Mouse (Mus musculus) thymus, adult 18-20 months (tissue): ENCODE data around the gene Axl.

Experiments
- DNase-seq, 2 experiments: peaks; one replicate each; pipeline ENCODE4 v3.0.0; 2022; ENCODE audit warnings: mixed read lengths in 2 of 2

Gene Axl

DNA sequence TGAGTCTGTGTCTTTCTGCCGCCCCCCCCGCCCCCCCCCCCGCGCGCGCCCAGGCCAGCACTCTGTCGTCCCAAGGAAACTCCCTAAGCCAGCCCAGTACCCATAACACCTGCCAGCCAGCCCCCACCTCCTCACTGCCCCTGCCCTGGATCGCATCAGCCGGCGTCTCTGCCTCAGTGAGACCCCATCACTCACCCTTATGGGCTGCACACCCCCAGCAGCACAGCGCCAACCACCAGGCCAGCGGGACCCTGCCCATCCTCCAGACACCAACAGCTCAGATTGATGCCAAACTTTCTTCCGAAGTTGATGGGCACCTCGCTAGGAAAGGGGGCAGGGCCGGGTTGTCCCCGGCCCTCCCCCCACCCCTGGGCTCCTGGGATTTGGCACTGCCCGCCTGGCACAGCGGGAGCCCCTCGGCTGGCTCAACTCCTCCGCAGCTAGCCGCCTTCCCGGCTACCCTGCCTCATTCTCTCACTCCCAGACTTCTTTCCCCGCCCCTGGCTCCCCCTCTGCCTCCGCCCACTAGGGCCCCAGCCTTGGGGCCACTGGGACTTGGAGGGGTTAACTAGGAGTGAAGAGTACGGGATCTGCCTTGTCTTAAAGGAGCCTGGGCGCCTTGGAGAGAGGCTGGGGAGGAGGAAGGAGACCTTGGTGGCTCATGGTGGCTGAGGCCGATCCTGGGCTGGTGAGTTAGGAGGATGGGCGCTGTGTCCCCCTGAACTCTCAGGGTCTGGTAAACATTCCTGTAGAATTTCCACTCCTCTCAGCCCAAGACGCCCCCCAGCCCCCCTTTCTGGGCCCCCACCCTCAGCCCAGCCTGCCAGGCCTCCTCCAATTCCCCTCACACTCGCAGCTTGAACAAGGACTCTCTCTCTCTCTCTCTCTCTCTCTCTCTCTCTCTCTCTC lies at the start of gene Axl:
Gene Axl, minus strand, starts transcription at position 486 of the 909 bp plus-strand sequence.
- no peak for DNase-seq

DNA sequence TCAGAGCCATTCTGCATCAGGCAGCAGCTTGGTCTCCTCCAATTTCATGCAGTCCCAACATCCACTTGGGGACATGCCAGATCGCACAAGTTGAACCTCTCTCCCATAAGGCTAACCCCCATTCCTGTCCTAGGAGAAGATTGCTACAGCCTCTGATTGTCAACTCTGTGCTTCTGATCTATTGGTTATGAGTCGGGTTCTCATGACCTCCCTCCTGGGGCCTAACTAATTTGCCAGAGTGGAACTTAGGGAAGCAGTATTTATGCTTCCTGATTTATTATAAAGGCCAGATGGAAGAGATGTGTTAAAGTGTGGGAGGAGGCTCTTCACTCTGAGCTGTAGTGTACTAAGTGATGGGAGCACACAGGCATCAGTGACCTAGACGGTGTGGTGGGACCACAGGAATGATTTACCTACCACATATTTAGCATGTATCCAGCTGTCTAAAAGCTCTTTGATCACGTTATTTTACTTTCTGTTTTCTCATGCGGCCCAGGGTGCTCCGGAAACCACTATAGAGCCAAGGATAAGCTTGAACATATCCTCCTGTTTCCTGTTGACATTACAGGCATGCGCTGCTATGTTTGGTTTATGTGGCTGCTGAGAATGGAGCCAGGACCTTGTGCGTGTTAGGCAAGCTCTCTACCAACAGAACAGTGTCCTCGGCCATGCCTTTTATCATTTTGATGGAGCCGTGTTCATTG lies 46.8 kb upstream of the Axl start:
- DNase-seq = peak in 1 of 2 experiments; percentile 36

DNA sequence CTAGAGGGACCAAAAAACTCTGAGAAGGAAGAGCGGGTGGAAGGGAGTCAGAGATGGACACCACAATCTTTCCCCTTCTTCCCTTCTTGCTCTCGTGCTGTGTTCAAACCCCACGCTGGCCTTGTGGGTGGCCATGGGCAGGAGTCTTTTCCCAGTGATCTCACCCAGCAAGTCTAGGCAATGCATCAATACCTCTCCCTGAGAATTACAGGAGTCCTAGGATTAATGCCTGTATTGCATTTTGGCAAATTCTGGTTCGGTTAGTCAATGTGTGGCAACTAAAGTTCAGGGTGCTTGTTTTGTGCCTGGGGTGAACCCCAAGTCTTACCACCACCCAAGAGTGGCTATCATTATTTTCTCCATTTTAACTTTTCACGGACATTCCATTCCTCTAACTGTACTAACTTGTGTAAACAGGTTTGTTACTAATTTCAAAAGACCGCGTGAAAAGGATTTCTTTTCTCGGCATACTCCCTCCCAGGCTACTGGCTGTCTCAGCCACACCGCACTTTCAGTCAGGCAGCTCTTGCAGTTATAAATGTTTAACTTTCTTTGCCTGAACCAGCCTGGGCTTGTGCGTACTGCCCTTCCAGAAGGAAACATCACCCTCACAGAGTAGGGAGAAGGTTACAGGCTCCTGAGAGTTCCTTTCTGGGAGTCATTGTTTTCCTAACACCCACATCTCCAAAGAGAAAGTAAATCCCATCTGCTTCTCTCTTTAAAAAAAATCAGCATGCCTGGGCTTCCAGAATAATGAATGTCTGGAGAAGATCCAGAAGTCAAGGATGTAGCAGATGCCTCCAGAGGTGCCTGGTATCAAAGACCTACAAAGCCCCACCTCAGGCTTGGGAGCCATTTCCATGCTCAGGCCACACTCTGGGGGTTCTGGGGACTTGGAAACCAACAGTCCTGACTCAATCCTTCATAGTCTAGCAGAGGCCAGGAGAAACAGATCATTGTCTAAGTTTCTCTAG lies 43.3 kb upstream of the Axl start:
- DNase-seq = no peak

DNA sequence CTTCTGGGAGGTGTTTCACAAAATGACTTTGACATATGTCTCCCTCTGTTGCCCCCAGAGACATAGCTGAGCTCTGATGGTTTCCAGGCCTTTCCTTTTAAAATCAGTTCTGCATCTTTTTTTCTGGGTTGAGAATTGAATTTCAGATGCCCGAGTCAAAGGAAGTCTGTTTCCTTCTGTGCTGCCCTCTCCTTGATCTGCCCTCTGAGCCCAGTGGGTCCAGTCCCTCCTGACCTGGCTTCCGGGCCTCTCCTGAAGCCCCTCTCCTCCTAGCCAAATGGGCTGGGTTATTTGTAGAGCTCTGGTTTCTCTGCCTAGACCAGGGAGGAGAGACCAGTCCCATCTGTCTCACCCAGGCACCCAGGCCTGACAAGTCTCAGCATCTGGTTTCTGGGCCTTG lies 41.7 kb upstream of the Axl start:
- no peak for DNase-seq

DNA sequence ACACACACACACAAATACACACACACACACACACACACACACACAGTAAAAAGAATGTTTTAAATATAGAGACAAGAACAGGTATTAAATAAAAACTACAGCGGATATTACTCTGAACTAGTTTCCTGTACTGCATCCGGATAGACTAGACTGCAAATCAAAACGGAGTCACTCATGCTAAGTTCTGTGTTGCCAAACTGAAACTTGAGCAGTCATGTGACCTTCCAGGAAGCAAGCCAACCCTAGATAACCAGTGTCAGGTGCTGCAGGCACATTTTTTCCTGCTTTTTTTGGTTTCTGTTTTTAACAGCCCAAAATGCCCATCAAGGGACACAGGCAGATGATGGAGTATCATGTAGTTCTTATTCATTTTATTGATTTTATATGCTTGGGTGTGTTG lies 38.7 kb upstream of the Axl start:
- DNase-seq = peak in 1 of 2 experiments; percentile 35

DNA sequence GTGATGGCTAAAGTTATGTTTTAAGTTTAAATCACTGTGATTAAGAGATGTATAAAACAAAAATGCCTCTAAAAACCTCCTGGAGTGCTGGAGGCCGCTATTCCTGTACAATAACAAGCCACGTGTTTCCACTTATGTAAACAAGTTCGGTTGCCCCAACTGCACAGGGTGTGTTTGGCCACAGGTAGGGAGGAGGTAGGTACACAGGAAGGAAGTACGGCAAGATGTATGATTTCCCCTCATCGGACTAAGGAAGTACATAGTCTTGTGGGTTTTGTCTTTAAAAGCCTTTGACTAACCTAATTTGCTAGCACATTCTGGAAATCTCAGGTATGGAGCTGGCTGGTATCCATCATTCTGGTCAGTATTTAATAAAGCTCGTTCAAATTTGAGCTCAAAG lies 37.5 kb upstream of the Axl start:
- no peak for DNase-seq

DNA sequence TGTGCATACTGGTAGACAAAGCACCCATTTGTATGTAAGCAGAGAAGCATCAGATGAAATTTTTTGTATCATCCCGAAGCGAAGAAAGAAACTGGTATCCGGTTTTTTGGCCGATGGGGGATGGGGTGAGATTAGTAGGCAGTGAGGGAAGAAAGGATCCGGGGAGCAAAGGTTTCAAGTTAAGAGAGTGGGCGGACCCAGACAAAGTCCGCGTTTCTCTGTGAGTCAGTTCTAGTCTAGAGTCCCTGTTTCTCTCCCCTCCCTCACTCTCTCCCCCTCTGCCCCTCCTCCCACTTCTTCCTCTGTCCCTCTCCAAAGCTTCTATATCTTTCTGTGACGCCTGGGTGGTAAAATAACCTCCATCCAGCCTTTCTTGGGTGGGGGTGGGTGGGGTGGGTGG lies 36.5 kb upstream of the Axl start:
- DNase-seq = no peak

DNA sequence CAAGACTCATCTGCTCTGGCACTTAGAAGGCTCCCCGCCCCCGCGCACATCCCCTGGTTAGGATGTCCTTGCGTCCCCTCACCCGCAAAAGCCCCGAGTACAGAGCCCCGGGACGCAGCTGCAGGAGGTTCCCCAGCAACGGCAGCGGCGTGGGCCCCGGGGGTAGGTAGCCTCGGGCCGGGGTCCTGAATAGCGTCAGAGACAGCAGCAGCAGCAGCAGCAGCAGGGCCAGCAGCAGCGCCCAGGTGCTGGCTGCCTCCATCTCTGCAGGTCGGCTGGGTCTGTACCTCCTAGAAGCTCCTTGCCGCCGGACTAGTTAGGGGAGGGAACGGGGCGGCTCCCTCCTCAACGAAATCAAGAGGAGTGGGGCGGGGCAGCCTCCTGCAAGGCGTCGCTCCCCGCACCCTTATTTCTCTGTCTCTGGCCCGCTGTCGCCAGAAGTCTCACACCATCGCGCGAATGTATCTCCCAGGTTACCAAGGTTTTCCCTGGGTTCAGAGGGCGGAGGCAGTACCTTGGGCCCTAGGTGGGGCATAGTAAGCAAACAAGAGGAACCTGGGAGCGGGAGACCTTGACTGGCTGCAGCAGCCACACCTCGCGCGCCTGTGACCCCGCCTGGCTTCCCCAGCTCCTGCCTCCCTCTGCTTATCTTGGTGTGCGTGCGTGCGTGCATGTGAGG lies 27.9 kb upstream of the Axl start, which contains the start of gene Cyp2s1:
Gene Cyp2s1, minus strand, starts transcription at position 673 of the 679 bp plus-strand sequence.
- DNase-seq = peak; percentile 14 to 29

DNA sequence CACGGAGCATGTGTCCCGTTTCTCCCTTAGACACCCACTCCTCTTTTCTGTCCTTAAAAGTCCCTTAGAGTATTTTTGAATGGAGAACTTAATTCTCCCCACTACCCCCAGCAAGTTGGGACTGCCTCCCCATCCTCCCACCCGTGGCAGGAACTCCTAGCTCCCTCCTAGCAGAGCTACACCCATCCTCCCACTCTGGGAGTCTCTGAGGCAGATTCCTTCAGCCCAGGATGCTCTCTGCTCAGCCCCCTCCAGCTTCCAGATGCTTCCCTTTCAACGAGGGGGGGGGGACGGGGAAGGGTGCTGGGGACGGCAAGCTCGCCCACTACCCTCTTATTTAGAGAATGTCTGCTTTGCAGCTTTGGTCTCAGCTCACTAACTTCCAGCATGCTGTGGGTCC lies 27.1 kb upstream of the Axl start:
- DNase-seq = no peak

DNA sequence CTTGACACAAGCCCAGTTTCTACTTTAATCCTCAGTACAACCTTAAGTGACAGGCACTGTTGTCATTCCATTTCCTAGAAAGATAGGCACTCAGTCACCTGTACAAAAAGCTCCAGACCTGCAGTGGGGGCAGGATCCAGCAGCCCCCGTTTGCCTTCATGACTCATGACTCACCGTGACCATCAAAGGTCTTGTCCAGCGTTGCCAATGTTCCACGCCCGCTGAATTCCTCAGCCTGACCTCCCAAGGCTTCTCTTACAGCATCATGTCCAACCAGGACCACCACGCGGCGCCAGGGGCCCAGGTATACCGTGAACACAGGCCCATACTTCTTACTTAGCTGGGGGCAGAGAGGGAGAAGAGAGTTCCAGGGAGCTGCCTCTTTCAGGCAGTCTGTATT lies 26.2 kb upstream of the Axl start:
- DNase-seq = no peak

DNA sequence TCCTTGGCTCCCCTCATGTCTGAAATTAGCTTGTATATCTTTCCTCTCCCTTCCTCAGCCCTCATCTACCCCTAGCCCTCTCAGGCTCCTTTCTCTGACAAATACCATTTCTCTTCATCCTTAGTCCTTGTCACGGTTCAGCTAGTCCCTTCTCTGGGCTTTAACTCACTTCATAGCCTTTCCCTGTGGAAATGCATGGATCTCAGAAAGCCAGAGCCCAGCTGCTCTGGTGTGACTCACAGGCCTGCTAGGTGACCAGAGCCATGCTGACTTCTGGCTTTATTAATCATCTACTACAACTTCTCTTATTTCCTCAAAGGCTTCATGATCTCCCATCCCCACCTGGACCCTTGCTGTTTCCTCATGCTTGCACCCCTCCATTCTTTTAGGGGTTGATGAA lies 23.7 kb upstream of the Axl start:
- DNase-seq = no peak

DNA sequence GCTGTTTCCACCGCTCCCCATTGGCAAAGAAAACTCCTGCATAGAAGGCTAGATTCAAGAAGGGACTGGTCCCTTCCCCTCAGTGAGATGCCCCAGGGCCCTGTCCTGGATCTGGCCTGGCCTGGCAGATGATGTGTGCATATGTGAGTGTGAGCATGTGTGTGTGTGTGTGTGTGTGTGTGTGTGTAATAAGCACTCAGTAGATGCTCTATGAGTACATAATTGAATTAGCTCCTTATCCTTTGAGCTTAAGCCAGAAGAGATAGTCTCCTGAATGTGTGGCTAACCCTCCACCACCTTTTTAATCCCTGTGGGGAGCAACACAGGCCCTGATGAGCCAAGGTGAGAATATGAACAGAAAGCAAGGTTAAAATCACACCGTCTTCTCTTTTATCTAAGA lies 23.2 kb upstream of the Axl start:
- no peak for DNase-seq

DNA sequence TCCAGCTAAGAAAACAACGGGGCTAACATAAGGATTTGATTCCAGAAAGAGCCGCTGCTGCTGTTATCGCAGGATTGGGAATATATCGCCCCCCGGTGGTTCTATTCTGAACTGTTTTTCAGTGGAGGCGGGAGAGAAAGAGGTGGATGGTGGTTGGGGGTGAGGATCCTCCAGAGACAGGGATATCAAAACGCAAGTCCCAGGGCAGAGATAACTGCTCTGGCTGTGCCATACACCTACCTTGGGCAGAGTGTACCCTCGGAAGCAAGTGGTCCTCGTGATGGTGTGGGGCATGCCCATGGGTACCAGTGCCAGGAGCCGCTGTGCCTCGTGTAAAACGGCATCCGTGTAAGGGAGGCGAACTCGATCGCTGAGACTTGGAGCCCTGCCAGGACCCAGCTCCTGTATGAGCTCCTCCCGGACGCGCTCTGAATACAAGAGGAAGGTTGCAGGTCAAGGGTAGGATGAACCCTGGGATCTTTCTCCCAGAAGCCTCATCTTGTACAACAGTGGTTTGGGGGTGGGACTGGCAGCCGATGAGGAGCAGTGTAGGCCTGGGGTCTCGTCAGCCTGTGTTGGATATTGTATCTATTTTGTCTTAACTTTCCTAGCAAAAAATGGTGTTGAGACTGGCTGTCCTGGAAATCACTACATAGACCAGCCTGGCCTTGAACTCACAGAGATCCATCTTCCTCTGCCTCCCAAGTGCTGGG lies 17.3 kb upstream of the Axl start:
- DNase-seq = no peak

DNA sequence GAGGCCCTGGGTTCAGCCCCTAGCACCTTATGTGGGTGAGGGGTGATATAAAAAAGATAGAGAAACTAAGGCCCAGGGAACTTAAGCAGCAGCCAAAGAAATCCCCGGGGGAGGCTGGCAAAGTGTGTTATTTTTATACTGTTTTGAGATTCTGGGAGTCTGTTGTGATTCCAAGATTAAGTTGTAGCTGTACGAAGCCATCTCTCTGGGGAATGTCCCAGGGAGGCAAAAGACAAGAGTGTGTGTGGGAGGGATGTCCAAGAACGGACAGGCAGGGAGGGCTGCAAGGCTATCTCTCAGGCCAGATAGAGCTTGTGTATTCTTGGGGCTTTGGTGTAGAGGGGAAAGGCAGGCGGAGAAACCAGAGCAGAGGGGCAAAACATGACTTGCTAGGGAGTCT lies 16.3 kb upstream of the Axl start:
- DNase-seq = no peak

DNA sequence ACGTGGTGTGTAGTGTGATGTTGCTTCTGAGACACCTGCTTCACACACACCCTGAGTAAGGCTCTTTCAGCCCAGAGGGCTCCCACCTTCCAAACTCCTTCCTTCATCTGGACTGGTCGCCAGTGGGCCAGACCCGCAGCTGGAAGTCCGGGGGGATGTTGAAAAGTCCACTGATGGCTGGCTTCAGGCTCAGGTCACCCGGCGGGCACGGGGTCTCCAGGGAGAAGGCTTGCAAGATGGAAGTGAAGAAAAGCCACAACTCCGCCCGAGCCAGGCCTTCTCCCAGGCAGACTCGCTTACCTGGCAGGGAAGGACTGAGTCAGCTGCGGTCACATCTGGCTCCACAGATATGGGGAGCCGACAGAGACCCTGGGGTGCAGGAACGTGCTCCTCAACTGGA lies 15.0 kb upstream of the Axl start:
- no peak for DNase-seq

DNA sequence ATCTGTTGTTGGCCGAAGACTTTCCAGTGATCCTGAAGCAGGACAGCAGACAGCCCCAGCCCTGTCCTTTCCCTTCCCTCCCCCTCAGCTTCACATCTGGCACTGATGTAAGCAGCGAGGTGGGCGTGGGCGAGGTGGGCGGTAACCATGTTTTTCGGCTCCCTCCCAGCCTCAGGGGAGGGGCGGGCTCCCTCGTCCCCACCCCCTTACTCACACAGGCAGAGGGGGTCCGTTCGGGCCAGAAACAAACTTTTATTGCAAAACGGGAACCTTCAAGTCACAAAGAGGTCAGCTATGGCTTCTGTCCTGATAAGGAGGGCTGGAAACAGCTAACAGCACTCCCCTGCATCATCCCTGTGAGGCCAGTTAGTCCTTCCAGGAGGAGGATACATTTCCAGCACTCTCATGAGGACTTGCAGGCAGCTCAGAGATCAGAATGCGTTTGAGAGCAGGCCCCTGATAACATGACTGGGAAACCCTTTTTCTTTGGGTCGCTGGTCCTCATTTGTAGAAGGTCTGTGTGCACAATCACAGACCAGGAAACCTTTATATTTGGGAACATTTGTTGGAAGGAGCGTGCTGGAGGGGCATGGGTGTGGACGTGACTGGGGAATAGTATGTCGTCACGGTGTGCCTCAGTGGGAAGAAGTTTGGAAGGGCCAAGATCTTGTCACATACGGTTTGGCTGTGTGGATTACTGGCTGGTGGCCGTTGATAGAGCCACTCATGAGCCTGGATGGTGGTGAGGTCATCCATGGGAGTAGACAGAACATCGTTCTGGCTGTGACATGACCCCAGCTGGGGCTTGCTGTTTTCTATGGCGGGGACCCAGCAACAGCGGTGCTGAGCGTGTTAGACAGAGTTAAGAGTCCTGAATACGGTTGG lies 14.0 kb upstream of the Axl start:
- DNase-seq = no peak

DNA sequence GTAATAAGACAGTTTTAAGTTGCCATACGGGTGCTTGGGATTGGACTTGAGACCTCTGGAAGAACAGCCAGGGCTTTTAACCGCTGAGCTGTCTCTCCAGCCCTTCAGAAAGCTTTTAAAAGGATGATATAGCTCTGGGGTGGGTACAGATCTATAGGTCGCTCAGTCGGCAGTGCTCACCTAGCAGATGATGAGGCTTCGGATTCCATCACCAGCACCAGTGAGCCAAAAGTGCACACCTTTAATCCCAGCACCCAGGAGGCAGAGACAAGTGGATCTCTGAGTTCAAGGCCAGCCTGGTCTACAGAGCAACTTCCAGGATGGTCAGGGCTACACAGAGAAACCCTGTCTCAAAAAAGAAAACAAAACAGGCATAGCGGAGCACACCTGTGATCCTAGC lies 12.5 kb upstream of the Axl start:
- no peak for DNase-seq

DNA sequence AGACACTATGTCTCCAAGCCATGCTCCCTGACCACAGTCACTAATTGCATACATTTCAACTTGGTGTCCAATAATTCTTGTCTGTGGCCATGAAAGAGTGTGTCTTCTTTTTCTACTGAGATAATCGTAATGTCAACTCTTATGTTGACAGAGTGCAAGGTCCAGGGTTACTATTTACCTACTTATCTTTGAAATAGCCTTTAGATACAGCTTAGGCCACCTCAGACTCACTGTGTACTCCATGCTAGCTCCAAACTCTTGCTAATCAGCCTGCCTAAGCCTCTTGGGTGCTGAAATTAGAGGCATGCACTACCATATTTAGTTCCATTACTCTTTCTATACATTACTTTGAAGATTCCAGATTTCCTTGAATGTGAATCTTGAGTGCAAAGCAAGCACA lies 10.9 kb upstream of the Axl start:
- no peak for DNase-seq

DNA sequence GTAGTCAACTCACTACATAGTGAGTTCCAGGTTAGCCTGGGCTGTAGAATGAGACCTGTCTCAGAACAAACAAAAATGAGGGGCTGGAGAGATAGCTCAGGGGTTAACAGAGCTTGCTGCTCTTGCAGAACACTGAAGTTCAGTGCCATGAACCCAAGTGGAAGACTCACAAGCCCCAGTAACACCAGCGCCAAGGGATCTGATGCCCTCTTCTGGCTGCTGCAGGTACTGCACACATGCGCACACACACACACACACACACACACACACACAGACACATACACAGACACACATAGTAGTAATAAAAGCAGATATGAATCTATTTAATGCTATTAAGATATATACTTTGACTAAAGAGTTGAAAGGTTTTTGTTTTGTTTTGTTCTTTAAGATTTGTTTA lies 10.0 kb upstream of the Axl start:
- no peak for DNase-seq

DNA sequence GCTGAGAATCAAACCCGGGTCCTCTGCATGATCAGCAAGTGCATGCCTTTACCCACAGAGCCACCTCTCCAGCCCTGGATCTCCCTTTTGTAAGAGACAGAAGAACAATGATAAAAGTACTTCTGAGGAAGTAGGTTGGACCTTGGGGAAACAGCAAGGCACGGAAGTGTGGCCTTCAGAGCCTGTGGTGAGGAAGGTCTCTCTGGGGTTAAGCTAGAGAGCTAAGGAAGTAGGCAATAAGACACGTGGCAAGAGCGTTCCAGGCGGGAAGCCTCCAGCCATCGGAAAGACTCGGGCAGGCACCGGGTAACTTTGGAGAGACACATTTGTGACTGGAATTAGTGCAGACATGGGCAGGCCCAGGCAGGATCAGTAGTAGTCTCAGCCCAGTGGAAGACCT lies 6.3 kb upstream of the Axl start:
- no peak for DNase-seq

DNA sequence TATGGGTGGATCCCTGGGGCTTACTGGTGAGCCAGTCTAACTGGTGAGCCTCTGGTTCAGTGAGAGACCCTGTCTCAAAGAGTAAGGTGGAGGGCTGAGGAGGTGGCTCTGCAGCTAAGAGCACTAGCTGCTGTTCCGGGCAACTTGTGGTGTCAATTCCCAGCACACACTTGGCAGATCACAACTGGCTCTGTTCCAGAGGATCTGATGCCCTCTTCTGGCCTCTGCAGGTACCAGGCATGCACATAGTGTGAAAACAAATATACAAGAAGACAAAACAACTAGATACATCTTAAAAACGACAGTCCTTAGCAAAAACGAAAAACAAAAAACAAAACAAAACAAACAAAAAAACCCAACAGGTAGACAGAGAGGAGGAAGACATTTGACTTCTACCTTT lies 5.2 kb upstream of the Axl start:
- DNase-seq = no peak
